Mouse (Mus musculus): Measurements from ENCODE around the gene Ephb3. TPM values are rescaled to one million over a fixed set of nuclear protein-coding genes. Genes with fewer than 3 reads are reported as not detected.
A peak's percentile ranks its signal among the peaks of the same experiment; 100 is the strongest.

The Ephb3 gene
- total RNA-seq, 2 experiments from 2014 or later = 0.59 to 0.84 TPM

DNA sequence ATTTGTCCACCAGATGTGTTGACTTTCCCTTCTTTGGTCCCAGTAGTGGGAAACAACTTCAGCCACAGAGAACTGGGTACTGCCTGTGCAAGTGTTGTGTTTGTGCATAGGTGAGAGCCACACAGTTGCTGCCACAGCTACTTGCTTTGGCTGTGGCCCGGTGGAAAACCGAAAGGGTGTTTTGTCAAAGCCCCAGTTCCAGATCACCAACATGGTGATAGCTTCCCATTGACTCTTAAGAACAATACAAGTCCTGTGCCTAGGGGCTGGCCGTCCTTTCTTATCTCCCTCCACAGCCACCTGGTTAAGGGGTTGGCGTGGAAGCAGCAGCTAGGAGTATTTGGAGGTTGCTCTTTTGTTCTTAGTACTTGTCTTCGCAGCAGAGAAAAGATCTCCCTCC, 5.6 kb downstream of the Ephb3 start:
- intact Hi-C loops (cut with DNase I) = no loop called here

DNA sequence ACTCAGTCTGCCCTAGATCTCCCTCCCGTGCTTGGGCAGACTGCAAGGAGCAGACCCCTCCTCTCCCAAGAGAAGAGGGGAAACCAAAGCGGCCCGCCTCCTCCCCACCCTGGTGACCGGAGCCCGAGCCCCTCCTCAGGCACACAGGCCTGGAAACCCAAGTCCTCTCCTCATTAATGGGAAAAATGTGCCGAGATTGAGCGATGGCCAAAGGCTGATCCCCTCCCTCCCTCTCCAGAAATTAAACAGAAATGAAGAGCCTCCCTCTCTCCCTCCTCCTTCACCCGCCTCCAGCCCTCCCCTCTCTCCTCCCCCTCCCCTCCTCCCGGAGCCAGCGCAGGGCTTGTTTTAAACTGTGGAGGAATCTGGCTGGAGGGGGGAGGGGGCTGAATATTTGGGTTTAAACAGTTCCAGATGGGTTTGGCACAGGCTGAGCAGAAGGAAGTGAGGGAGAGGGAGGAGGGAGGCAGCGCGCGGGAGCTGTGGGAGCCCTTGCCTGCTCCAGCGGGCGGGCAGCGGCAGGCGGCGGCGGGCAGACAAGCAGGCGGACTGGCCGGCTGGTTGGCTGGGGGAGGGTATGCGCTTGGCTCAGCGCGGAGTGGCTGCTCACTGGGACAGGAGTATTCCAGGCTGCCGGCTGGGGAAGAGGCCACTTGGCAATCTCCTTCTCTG, 6.2 kb downstream of the Ephb3 start:
- peak overlapping the region; percentile 83 for H3K27ac ChIP-seq
- peak; percentile 89 for DNase-seq
- intact Hi-C loops (cut with DNase I) = no loop called here
- H3K4me3 ChIP-seq = peak overlapping the region; percentile 68
- TF ChIP-seq CTCF (IDR thresholded peaks at IDR 0.05) = peak; percentile 25; the same call in 1 of the 2 replicates

More for the DNA sequence above, 5.6 kb downstream of the Ephb3 start:
- no peak for DNase-seq
- H3K27ac ChIP-seq = peak overlapping the region; percentile 83
- no peak for TF ChIP-seq CTCF (IDR thresholded peaks at IDR 0.05)
- H3K4me3 ChIP-seq = peak overlapping the region; percentile 68

GRCm38 (mm10) chr16:21211501-21211900, 6.9 kb downstream of the Ephb3 start:
- Histone ChIP-seq H3K4me3 (peak overlapping the region; percentile 68), H3K27ac (peak overlapping the region; percentile 83)
- no peak for TF ChIP-seq CTCF (IDR thresholded peaks at IDR 0.05)
- no peak for DNase-seq
- intact Hi-C loops (cut with DNase I) = no loop called here

GRCm38 (mm10) chr16:21212369-21212768, 7.8 kb downstream of the Ephb3 start:
- TF ChIP-seq CTCF (IDR thresholded peaks at IDR 0.05) = no peak
- intact Hi-C loops (cut with DNase I) = no loop called here
- no peak overlapping the region for H3K27ac ChIP-seq
- no peak overlapping the region for H3K4me3 ChIP-seq
- no peak for DNase-seq

DNA sequence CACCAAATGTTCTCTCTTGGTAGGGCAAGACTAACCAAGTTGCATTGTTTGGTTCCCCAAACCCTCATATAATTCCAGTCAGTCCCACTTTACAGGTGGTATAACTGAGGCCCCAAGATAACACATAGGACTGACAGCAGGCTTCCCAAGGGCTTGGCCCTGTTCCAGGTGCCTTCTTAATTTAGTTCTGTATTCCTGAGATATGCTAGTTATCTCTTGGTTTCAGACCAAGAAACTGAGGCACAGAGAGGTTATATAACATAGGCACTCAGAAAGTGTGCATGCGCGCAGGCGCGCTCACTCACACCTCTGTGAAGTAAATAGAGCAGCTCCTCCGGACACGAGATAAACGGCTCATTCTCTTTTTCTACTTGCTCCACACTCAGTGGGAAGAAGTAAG, 9.4 kb downstream of the Ephb3 start:
- no peak for DNase-seq
- intact Hi-C loops (cut with DNase I) = no loop called here
- Histone ChIP-seq H3K4me3 (no peak overlapping the region), H3K27ac (no peak overlapping the region)
- TF ChIP-seq CTCF (IDR thresholded peaks at IDR 0.05) = no peak

DNA sequence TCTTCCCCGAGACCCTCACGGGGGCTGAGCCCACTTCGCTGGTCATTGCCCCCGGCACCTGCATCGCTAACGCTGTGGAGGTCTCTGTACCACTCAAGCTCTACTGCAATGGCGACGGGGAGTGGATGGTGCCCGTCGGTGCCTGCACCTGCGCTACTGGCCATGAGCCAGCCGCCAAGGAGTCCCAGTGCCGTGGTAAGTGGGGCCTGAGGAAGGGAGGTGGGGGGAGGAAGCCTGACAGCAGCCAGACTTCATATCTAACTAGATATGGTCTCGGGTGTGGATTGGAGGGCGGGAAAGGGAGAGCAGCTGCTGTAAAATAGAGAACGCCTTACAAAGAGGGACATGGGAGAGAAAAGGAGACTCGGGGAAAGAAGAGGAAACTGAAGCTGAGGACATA, 10.2 kb downstream of the Ephb3 start:
- Histone ChIP-seq H3K4me3 (no peak overlapping the region), H3K27ac (no peak overlapping the region)
- intact Hi-C loops (cut with DNase I) = no loop called here
- no peak for DNase-seq
- TF ChIP-seq CTCF (IDR thresholded peaks at IDR 0.05) = no peak

GRCm38 (mm10) chr16:21216047-21216446, 11.5 kb downstream of the Ephb3 start:
- Histone ChIP-seq H3K4me3 (no peak overlapping the region), H3K27ac (no peak overlapping the region)
- intact Hi-C loops (cut with DNase I) = no loop called here
- no peak for TF ChIP-seq CTCF (IDR thresholded peaks at IDR 0.05)
- no peak for DNase-seq

GRCm38 (mm10) chr16:21217233-21217632, 12.7 kb downstream of the Ephb3 start:
- Histone ChIP-seq H3K27ac (no peak overlapping the region), H3K4me3 (no peak overlapping the region)
- intact Hi-C loops (cut with DNase I) = no loop called here
- no peak for DNase-seq
- no peak for TF ChIP-seq CTCF (IDR thresholded peaks at IDR 0.05)

DNA sequence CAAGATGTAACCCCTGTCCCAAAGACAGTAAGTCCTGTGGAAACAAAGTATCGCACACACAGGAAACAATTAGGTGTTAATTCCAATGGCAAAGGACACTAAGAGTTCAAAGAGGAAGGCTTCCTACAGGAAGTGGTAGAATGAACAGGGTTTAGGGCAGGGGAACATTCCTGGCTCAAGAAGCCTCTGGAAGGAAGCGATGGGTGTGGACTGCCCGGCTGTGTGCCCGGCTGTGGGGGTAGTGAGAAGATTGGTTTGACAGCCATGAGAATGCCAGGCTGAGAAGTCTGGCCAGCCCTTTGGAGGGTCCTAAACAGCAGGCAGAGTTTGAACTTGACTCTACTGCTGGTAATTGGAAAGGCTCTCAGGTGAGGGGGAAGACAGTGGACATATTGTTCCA, 15.1 kb downstream of the Ephb3 start:
- intact Hi-C loops (cut with DNase I) = no loop called here
- no peak for DNase-seq
- Histone ChIP-seq H3K27ac (no peak overlapping the region), H3K4me3 (no peak overlapping the region)
- no peak for TF ChIP-seq CTCF (IDR thresholded peaks at IDR 0.05)

DNA sequence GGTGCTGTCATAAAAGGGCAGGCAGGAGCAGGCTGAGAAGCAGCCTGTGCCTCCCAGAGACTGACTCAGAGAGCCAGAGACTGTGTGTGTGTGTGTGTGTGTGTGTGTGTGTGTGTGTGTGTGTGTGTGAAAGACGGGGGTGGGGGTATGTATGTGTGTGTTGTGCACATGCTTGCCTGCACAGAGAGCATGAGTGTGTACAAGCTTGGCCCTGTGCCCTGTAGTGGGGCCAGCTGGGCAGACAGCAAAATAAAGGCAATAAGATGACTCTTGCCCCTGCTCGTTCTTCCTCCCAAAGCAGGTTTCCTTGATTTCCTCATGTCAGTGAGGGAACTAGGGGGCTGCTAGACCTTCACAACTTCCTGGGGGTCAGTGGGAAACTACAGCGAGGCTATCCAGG, 18.5 kb downstream of the Ephb3 start:
- intact Hi-C loops (cut with DNase I) = no loop called here

GRCm38 (mm10) chr16:21224648-21225240, 20.2 kb downstream of the Ephb3 start:
- no peak for DNase-seq
- Histone ChIP-seq H3K4me3 (no peak overlapping the region), H3K27ac (no peak overlapping the region)
- intact Hi-C loops (cut with DNase I) = no loop called here
- no peak for TF ChIP-seq CTCF (IDR thresholded peaks at IDR 0.05)

More for the DNA sequence above, 18.5 kb downstream of the Ephb3 start:
- Histone ChIP-seq H3K4me3 (no peak overlapping the region), H3K27ac (no peak overlapping the region)
- TF ChIP-seq CTCF (IDR thresholded peaks at IDR 0.05) = no peak
- no peak for DNase-seq

- intact Hi-C loops (cut with DNase I) = no loop called here
- no peak overlapping the region for H3K27ac ChIP-seq
- no peak for DNase-seq
- H3K4me3 ChIP-seq = no peak overlapping the region
- TF ChIP-seq CTCF (IDR thresholded peaks at IDR 0.05) = no peak
Observed at GRCm38 (mm10) chr16:21226629-21227028, 22.1 kb downstream of the Ephb3 start.

DNA sequence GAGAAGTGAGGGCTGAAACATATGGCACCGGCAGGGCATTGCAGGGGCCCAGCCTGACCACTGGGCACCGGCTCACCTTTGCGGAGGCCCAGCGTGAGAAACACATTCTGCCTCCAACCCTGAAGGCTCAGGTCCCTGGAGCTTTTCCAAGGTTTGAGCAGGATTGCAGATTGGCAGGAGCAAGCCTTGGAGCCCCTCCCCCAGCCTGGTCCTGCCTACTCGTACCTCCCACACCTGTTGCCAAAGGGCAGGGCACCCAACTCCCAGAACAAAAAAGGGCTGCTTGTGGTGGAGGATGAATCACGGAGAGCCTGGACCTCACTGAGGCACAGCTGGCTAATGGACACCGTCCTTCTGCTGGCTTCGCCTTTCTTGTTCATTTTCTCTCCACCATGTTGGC, 30.6 kb downstream of the Ephb3 start:
- H3K4me3 ChIP-seq = no peak overlapping the region
- intact Hi-C loops (cut with DNase I) = no loop called here
- no peak for DNase-seq
- no peak overlapping the region for H3K27ac ChIP-seq
- TF ChIP-seq CTCF (IDR thresholded peaks at IDR 0.05) = no peak

DNA sequence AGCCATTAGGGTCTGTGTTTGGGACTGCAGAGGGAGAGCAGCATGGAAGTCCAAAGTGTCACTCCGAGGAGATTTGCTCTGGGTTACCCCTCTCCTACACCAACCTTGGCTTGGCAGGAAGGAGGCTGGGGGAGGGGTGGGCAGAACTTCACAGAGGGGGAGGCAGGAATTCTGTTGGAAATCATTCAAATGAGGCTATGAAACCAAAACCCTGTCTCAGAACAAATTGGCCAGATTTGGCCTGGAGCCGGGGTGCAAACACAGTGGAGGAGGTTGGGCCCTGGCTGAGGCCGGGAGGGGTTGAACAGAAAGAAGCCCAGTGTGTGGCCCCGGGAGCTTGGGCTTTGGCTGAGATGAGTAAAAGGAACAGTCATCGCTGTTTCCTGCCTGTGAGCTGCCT, 34.2 kb downstream of the Ephb3 start:
- DNase-seq = no peak
- no peak for TF ChIP-seq CTCF (IDR thresholded peaks at IDR 0.05)
- intact Hi-C loops (cut with DNase I) = no loop called here
- Histone ChIP-seq H3K4me3 (no peak overlapping the region), H3K27ac (no peak overlapping the region)

Measured in gastrocnemius, adult 2 months (tissue).